Mouse (Mus musculus) testis, adult 2 months (tissue): ENCODE results near the gene Armc10.
"Not testable (repeated sequence)": the region's sequence is repeated elsewhere in the genome, so short reads cannot be mapped to it uniquely, and the experiment has no call there.

ENCODE experiments used
- CTCF ChIP-seq: fragments of 200-500 bp; IDR thresholded peaks from 2 replicates; pipeline ENCODE4 v1.5.1; 2012; ENCODE audit warnings: low read depth, mild to moderate bottlenecking, inconsistent platforms, low read length, moderate library complexity; ENCODE audit not compliant: control insufficient read depth, insufficient read depth, insufficient replicate concordance
- POLR2A ChIP-seq: fragments of 200-500 bp; IDR thresholded peaks from 2 replicates; pipeline ENCODE4 v1.6.1; 2012; ENCODE audit warnings: low read depth, mild to moderate bottlenecking, inconsistent platforms, low read length, moderate library complexity; ENCODE audit not compliant: control insufficient read depth

- TF ChIP-seq CTCF, POLR2A: not testable (repeated sequence)
Observed at GRCm38 (mm10) chr5:21708011-21708410, 62.4 kb downstream of the Armc10 start.
